Mouse (Mus musculus): Measurements from ENCODE around the gene Olfr975. TPM values are rescaled to one million over a fixed set of nuclear protein-coding genes. Genes with fewer than 3 reads are reported as not detected.
"Not testable (repeated sequence)": the region's sequence is repeated elsewhere in the genome, so short reads cannot be mapped to it uniquely, and the experiment has no call there.

Olfr975 gene
- not detected in 2 replicates for polyA plus RNA-seq (2016; fragmentation: Nextera tagmentation; extraction: Ambion mirVana)

DNA sequence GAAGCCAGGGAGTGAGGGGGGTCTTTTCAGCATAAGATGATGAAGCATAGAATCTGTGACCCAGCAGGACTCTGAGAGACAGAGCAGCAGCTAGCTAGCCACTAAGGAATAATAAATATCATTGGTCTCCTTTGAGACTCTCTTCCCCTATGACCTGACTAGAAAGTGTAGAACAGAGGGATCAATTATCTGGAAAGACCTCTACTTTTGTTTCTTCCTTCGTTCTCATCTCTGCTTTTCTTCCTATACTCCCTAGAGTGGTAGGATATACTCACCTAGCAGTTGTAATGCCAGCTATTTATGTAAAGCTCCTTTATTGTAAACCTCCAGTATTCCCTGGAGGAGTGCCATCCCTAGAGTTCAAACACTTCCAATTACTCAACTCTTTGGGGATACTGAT, at the start of gene Olfr975:
Gene Olfr975, minus strand, starts transcription at position 101 of the 400 bp plus-strand sequence.
- no peaks in the 10 kb centered on the region for H3K36me3 ChIP-seq (replicated peaks)
- WGBS, result 74% methylated on average over 1 of the region's 1 CpGs
- no peak within 1 kb of the TSS for H3K27ac ChIP-seq
- no peak within 1 kb of the TSS for H3K4me3 ChIP-seq
- no peaks in the 10 kb centered on the region for H3K9me3 ChIP-seq
- no peaks in the 10 kb centered on the region for H3K4me1 ChIP-seq
- no peaks in the 10 kb centered on the region for H3K27me3 ChIP-seq (ENCODE audit: poor library complexity, severe bottlenecking)
- no peak for DNase-seq (ENCODE audit: extremely low spot score, low spot score)

DNA sequence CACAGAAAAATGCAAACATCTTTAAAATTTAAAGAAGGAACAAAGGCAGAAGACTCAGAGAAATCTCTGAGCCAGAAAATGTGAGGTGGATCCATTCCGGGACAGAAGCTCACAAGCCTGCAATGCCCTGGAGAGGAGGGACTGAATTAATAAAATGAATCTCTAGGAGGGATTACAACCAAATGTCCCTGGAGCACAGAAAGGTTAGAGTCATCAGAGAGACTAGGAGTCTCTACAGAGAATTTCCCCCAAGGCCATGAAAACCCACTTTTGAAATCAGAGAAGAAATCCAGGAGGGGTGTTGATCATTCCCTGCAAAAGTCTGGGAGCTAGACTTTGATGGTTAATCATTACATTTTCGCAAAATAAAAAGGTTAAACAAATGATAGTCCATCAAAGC, 40.0 kb upstream of the Olfr975 start, which contains the start of gene Olfr978:
Gene Olfr978, plus strand, starts transcription at position 301 of the 400 bp plus-strand sequence.
- no peaks in the 10 kb centered on the region for H3K27me3 ChIP-seq (ENCODE audit: poor library complexity, severe bottlenecking)
- no peak for DNase-seq (ENCODE audit: extremely low spot score, low spot score)
- no peaks in the 10 kb centered on the region for H3K36me3 ChIP-seq (replicated peaks)
- no peak within 1 kb of the TSS for H3K4me3 ChIP-seq
- WGBS, result 76% methylated on average over 2 of the region's 2 CpGs
- H3K27ac ChIP-seq, result no peak within 1 kb of the TSS
- no peaks in the 10 kb centered on the region for H3K4me1 ChIP-seq
- H3K9me3 ChIP-seq, result no peaks in the 10 kb centered on the region

DNA sequence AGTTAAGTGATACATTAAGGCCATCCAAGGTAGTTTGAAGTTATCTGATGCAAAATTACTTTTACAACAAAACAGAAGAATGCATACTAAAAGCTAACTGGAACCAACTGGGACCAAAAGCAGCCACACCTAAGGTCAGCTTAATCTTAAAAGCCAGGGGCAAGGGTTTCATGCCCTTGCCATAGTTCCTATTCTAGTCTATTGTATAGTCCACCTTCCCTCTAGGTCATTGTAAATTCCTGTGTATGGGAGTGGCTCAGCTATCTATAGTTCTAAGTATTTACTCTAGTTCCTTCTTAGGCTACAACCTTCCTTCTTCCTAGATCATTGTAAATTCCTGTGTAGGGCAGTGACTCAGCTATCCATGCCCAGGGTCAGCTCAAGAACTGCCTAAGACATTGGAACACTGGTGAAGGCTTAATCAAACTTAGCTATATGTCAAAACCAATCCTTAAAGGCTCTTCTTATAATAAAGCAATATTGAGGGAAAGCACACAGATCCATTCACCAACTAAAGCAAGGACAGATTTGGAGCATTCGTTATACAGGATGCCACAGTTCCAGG, 24.8 kb upstream of the Olfr975 start:
- H3K4me1 ChIP-seq; H3K27me3 ChIP-seq (ENCODE audit: poor library complexity, severe bottlenecking); H3K36me3 ChIP-seq (replicated peaks); H3K27ac ChIP-seq; H3K4me3 ChIP-seq; DNase-seq (ENCODE audit: extremely low spot score, low spot score); H3K9me3 ChIP-seq: not testable (repeated sequence)
- WGBS, result 89% methylated on average over 1 of the region's 1 CpGs

DNA sequence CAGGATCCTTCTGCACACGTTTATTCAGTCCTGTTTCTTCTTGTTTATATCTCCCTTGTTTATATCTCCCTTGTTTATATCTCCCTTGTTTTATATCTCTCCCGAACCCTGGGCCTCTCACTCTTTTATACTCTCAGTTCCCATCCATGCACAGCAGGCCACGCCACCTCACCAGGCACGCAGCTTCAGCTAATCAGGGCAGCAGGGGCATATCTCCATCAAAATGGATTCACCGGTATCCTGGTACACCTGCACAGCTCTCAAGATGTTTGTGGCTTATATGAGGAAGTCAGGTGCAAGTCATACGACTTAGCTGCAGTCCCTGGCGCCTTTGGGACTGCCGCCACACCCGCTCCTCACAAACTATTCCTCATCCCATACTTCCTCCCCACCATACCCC, 9.2 kb upstream of the Olfr975 start, which contains the start of gene Olfr976:
Gene Olfr976, minus strand, starts transcription at position 101 of the 400 bp plus-strand sequence.
- not testable (repeated sequence) for H3K27ac ChIP-seq, H3K9me3 ChIP-seq

DNA sequence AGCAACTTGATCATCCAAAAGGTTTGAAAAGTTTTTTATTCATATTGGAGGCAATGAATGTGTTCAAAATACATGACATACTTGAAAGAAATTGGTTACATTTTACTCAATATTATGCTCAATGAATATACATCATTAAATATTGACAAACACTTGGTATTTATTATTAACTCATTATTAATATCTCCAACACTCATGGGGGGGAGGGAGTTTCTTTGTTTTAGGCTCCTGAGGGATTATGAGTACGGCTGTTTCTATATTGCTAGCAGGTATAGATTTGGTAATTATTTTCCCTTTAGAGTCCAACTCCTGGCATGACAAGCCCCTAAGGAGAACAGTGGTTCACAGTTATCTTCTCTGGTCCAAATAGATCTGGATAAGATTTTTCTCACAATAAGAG, 14.6 kb downstream of the Olfr975 start, which contains the start of gene Olfr974:
Gene Olfr974, plus strand, starts transcription at position 301 of the 400 bp plus-strand sequence.
- no peak within 1 kb of the TSS for H3K4me3 ChIP-seq
- H3K4me1 ChIP-seq, result no peaks in the 10 kb centered on the region
- WGBS, result 96% methylated on average over 1 of the region's 1 CpGs
- no peaks in the 10 kb centered on the region for H3K36me3 ChIP-seq (replicated peaks)
- no peak for DNase-seq (ENCODE audit: extremely low spot score, low spot score)
- H3K27ac ChIP-seq, result no peak within 1 kb of the TSS
- no peaks in the 10 kb centered on the region for H3K27me3 ChIP-seq (ENCODE audit: poor library complexity, severe bottlenecking)
- peaks cover 6% of the 10 kb centered on the region; the same call in 1 of the 2 replicates for H3K9me3 ChIP-seq

More for the DNA sequence above, 9.2 kb upstream of the Olfr975 start, which contains the start of gene Olfr976:
- not testable (repeated sequence) for H3K4me3 ChIP-seq; H3K36me3 ChIP-seq (replicated peaks); DNase-seq (ENCODE audit: extremely low spot score, low spot score); H3K27me3 ChIP-seq (ENCODE audit: poor library complexity, severe bottlenecking); H3K4me1 ChIP-seq
- WGBS, result 87% methylated on average over 7 of the region's 9 CpGs

DNA sequence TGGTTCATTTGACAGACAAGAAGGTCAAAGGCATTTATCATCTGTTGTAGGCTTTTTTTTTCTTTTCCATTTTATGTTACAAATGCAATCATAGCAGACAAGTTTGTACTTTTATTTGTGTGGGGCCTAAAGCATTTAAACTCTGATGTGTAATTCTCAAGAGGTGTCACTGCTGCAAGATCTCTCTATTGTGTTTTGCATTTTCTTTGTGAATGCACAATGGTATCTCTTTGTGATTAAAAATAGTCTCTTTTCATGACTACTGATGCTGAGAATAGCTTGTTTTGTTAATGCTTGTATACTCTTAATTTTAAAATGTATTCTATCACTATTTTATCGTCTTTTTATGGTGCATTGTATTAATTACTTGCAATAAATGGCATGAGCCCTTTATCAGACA, 23.0 kb downstream of the Olfr975 start:
- H3K9me3 ChIP-seq; H3K36me3 ChIP-seq (replicated peaks); H3K27ac ChIP-seq; H3K4me1 ChIP-seq; DNase-seq (ENCODE audit: extremely low spot score, low spot score); H3K27me3 ChIP-seq (ENCODE audit: poor library complexity, severe bottlenecking); H3K4me3 ChIP-seq: not testable (repeated sequence)
- WGBS, result 78% methylated on average over 1 of the region's 1 CpGs

DNA sequence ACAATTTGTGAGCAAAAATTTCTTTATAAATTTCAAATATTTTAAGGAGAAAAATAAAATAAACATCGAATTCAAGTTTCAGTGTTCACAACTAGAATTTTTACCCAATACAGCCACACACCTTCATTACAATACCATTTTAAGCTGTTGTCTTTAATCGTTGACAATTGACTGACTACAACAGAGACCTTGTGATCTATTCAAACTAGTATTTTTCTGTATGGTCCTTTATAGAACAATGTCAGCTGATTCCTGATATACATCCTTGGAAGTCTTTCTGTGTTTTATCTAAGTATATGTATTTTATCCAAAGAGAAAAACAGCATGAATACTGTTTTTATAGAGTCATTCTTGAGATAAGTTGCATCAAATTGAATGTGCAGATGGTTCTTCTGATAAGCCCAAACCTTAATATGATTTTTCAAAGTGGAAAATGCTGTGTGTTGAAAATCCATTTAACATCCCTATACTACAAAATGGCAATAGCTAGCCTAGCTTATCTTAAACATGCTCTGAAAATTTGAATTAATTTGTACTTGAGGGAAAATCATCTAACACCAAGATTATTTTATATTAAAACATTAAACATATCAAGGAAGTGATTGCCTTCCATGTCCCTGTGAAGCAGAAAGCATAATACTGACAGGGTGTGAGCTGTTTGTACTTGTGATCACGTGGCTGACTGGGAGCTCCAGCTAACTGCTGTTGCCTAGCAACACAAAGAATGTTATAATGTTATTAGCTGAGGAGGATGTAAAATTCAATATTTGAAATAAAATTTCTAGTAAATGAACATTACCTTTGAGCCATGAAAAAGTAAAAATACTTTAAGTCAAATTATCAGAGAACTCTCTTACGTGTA, 23.6 kb downstream of the Olfr975 start:
- not testable (repeated sequence) for H3K36me3 ChIP-seq (replicated peaks); H3K27me3 ChIP-seq (ENCODE audit: poor library complexity, severe bottlenecking); DNase-seq (ENCODE audit: extremely low spot score, low spot score); H3K4me3 ChIP-seq; H3K4me1 ChIP-seq; H3K27ac ChIP-seq; H3K9me3 ChIP-seq
- WGBS, result no CpG with 5 or more reads among the region's 4 CpGs

DNA sequence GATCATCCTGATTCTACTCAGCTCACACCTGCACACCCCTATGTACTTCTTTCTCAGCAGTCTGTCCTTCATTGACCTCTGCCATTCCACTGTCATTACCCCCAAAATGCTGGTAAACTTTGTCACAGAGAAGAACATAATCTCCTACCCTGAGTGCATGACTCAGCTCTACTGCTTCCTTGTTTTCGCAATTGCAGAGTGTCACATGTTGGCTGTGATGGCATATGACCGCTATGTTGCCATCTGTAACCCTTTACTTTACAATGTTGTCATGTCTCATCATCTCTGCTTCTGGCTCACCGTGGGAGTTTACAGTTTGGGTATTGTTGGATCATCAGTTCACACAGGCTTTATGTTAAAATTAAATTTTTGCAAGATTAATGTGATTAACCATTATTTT, 41.9 kb downstream of the Olfr975 start:
- no peaks in the 10 kb centered on the region for H3K9me3 ChIP-seq
- H3K4me1 ChIP-seq, result no peaks in the 10 kb centered on the region
- WGBS, result 88% methylated on average over 3 of the region's 3 CpGs
- H3K27me3 ChIP-seq (ENCODE audit: poor library complexity, severe bottlenecking), result no peaks in the 10 kb centered on the region
- H3K27ac ChIP-seq, result no peak overlapping the region
- H3K36me3 ChIP-seq (replicated peaks), result no peaks in the 10 kb centered on the region
- DNase-seq (ENCODE audit: extremely low spot score, low spot score), result no peak
- no peak overlapping the region for H3K4me3 ChIP-seq

DNA sequence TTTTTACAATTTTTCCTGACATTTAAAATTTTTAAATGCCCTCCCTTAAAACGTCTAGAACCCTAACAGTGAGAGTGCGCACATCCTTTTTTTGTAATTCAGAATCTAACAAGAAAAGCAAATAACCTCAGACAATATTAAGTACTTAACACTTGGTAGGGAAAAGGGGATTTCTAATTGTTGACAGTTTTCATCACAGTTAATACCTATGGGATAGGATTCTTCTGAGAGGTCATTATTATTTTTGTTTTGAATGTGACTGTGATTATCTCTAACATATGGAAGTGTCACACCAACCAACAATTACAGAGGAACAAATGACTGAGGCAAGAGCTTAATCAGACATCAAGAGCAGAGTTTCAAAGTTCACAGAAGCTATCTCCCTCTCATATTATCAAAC, 44.8 kb downstream of the Olfr975 start, which contains the start of gene Olfr229:
Gene Olfr229, plus strand, starts transcription at position 301 of the 400 bp plus-strand sequence.
- WGBS, result 81% methylated on average over 2 of the region's 2 CpGs
- no peak for DNase-seq (ENCODE audit: extremely low spot score, low spot score)
- H3K27ac ChIP-seq, result no peak within 1 kb of the TSS
- H3K4me3 ChIP-seq, result no peak within 1 kb of the TSS
- no peaks in the 10 kb centered on the region for H3K9me3 ChIP-seq
- no peaks in the 10 kb centered on the region for H3K27me3 ChIP-seq (ENCODE audit: poor library complexity, severe bottlenecking)
- no peaks in the 10 kb centered on the region for H3K4me1 ChIP-seq
- no peaks in the 10 kb centered on the region for H3K36me3 ChIP-seq (replicated peaks)

DNA sequence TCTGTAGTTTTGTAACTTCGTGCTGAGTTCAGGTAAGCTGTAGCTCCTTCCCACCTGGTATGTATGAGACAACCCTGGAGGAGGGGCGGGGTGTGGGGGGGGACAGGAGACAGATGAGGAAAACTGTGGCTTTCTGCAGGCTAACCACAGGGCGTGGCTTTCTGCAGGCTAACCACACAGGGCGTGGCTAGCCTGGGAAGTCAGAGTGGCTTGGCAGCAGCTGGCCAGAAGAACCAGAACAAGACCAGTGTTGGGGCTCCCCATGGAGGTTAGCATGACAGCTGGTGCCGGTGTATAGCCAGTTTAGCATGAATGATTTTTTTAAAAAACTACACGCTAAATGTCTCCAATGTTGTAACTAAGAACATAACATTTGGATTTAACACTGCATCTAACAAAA, 46.7 kb downstream of the Olfr975 start:
- Histone ChIP-seq H3K27me3 (ENCODE audit: poor library complexity, severe bottlenecking) (no peaks in the 10 kb centered on the region), H3K4me1 (no peaks in the 10 kb centered on the region), H3K27ac (no peak overlapping the region), H3K4me3 (no peak overlapping the region), H3K9me3 (no peaks in the 10 kb centered on the region), H3K36me3 (replicated peaks) (no peaks in the 10 kb centered on the region)
- WGBS, result 80% methylated on average over 6 of the region's 6 CpGs
- DNase-seq (ENCODE audit: extremely low spot score, low spot score), result no peak

Other genes starting within 250 kb of the Olfr975 start
- gene Olfr149, start 244.9 kb downstream of the Olfr975 start, polyA plus RNA-seq (2016; fragmentation: Nextera tagmentation; extraction: Ambion mirVana), result not detected in 2 replicates
- not detected in 2 replicates for gene Olfr965, start 240.7 kb downstream of the Olfr975 start, polyA plus RNA-seq (2016; fragmentation: Nextera tagmentation; extraction: Ambion mirVana)
- gene Olfr150, start 221.1 kb downstream of the Olfr975 start, polyA plus RNA-seq (2016; fragmentation: Nextera tagmentation; extraction: Ambion mirVana), result not detected in 2 replicates
- not detected in 2 replicates for gene Olfr967, start 205.8 kb downstream of the Olfr975 start, polyA plus RNA-seq (2016; fragmentation: Nextera tagmentation; extraction: Ambion mirVana)
- not detected in 2 replicates for gene Olfr968, start 168.8 kb downstream of the Olfr975 start, polyA plus RNA-seq (2016; fragmentation: Nextera tagmentation; extraction: Ambion mirVana)
- gene Olfr969, start 161.1 kb downstream of the Olfr975 start, polyA plus RNA-seq (2016; fragmentation: Nextera tagmentation; extraction: Ambion mirVana), result not detected in 2 replicates
- not detected in 2 replicates for gene Olfr970, start 143.2 kb downstream of the Olfr975 start, polyA plus RNA-seq (2016; fragmentation: Nextera tagmentation; extraction: Ambion mirVana)
- not detected in 2 replicates for gene Olfr971, start 115.2 kb downstream of the Olfr975 start, polyA plus RNA-seq (2016; fragmentation: Nextera tagmentation; extraction: Ambion mirVana)
- gene Olfr972, start 85.6 kb downstream of the Olfr975 start, polyA plus RNA-seq (2016; fragmentation: Nextera tagmentation; extraction: Ambion mirVana), result not detected in 2 replicates
- gene Olfr229, start 44.7 kb downstream of the Olfr975 start, polyA plus RNA-seq (2016; fragmentation: Nextera tagmentation; extraction: Ambion mirVana), result not detected in 2 replicates
- not detected in 2 replicates for gene Olfr974, start 14.5 kb downstream of the Olfr975 start, polyA plus RNA-seq (2016; fragmentation: Nextera tagmentation; extraction: Ambion mirVana)
- not detected in 2 replicates for gene Olfr976, start 9.1 kb upstream of the Olfr975 start, polyA plus RNA-seq (2016; fragmentation: Nextera tagmentation; extraction: Ambion mirVana)
- gene Olfr978, start 40.1 kb upstream of the Olfr975 start, polyA plus RNA-seq (2016; fragmentation: Nextera tagmentation; extraction: Ambion mirVana), result not detected in 2 replicates
- not detected in 2 replicates for gene Olfr979, start 51.4 kb upstream of the Olfr975 start, polyA plus RNA-seq (2016; fragmentation: Nextera tagmentation; extraction: Ambion mirVana)
- gene Olfr980, start 57.5 kb upstream of the Olfr975 start, polyA plus RNA-seq (2016; fragmentation: Nextera tagmentation; extraction: Ambion mirVana), result not detected in 2 replicates
- not detected in 2 replicates for gene Olfr981, start 69.4 kb upstream of the Olfr975 start, polyA plus RNA-seq (2016; fragmentation: Nextera tagmentation; extraction: Ambion mirVana)
- gene Olfr982, start 121.8 kb upstream of the Olfr975 start, polyA plus RNA-seq (2016; fragmentation: Nextera tagmentation; extraction: Ambion mirVana), result not detected in 2 replicates
- not detected in 2 replicates for gene Olfr983, start 141.5 kb upstream of the Olfr975 start, polyA plus RNA-seq (2016; fragmentation: Nextera tagmentation; extraction: Ambion mirVana)
- gene Olfr984, start 162.2 kb upstream of the Olfr975 start, polyA plus RNA-seq (2016; fragmentation: Nextera tagmentation; extraction: Ambion mirVana), result not detected in 2 replicates
- gene Olfr985, start 178.1 kb upstream of the Olfr975 start, polyA plus RNA-seq (2016; fragmentation: Nextera tagmentation; extraction: Ambion mirVana), result not detected in 2 replicates
- gene Tmem225, start 196.1 kb upstream of the Olfr975 start, polyA plus RNA-seq (2016; fragmentation: Nextera tagmentation; extraction: Ambion mirVana), result not detected in 2 replicates
- gene Olfr986, start 228.9 kb upstream of the Olfr975 start, polyA plus RNA-seq (2016; fragmentation: Nextera tagmentation; extraction: Ambion mirVana), result not detected in 2 replicates
- 7.5 and 8.1 TPM in 2 replicates for gene Zfp202, start 240.3 kb upstream of the Olfr975 start, polyA plus RNA-seq (2016; fragmentation: Nextera tagmentation; extraction: Ambion mirVana)

Measured in forebrain, embryonic 10.5 days (tissue).